Mouse (Mus musculus): ENCODE measurements around the gene Tmem240. TPM values are rescaled to one million over a fixed set of nuclear protein-coding genes. Genes with fewer than 3 reads are reported as not detected.

The Tmem240 gene
- not detected for polyA plus RNA-seq (2014; fragmentation: Illumina TruSeq; extraction: RNeasy Lipid Tissue Mini Kit (QIAGEN cat#74804); ENCODE audit: low read depth, low replicate concordance)

DNA sequence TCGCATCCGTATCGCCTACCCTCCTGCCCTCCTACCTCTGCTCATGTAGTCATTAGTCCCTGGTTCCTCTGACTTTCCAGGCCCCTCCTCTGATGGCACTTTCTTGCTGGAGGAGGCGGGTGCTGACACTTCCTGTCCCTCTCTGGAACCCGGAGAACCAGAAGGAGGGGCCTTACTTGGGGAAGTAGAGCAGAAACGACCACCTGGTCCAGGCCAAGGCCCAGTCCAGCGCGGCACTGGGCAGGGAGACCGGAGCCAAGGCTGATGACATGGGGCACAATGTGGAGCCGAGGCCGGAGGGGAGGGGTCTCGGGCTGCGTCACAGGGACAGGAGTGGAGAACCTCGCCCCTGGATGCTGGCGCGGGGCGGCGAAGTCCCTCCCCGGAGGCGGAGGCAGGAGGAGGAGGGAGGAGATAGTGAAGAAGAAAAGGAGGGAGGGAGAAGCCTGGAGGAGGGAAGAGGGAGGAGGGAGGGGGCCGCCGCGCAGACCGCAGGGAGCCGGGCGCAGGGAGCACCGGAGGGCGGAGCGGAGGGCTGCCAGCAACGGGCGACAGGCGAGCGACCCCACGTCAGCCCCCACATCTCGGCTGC is at the start of gene Tmem240:
Gene Tmem240 (plus strand): TSS at position 451 of the 592 bp plus-strand sequence.

DNA sequence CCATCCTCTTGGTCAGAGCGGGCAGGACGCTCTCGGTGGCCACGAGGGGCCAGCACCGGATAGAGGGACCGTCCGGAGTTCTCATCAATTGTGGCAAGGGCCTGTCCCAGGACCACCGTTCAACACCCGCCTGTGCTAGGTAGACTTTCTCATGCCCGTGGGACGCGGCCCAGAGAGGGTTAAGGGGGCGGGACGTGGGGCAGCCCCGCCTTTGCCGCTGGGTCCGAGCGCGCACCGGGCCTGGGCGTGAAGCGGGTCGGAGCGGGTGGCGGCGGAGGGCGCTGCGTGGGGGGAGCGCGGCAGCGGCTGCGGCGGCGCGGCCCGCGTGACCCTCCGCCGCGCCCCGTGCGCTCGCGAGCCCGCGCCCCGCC is 40.5 kb upstream of the Tmem240 start, which contains the start of gene Fndc10:
Gene Fndc10 (plus strand): TSS at position 232 of the 371 bp plus-strand sequence.

DNA sequence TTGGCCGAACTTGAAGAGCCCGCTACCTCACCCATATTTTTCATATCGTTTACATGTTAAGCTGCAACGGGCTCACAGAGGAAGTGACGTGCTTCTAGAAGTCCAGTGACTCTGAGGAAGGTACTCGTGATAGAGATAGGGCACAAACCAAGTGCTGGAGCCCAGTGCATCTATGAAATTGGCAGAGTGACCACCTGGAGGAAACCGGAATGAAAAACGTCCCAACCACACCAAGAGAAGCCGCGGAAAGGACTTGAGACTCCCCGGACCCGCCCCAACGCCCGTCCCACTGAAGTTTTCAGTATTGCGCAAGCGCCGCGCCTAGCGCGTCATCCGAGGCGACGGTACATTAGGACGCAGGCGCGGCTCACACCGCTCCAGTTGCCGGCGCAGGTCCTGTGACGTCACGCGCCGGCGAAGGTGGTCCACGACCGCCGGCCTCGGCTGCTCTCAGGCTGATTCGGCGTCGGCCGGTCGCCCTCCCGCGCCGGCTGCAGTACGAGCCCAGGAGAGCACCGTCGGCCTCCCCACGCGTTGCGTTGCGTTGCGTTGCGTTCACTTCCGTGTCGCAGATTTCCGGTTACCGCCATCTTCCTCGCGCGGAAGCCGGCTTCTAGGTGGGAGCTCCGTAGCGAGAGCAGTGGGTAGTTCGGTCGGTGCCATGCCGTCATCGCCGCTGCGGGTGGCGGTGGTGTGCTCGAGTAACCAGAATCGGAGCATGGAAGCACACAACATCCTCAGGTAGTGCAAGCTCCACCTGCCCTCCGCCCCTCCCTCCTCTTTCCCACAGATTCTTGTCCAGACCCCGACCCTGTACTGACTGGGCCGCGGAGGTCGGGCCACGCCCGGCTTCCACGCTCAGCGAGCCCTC is 29.6 kb upstream of the Tmem240 start, which contains the start of gene Ssu72:
Gene Ssu72 (plus strand): TSS at position 80 of the 871 bp plus-strand sequence.

DNA sequence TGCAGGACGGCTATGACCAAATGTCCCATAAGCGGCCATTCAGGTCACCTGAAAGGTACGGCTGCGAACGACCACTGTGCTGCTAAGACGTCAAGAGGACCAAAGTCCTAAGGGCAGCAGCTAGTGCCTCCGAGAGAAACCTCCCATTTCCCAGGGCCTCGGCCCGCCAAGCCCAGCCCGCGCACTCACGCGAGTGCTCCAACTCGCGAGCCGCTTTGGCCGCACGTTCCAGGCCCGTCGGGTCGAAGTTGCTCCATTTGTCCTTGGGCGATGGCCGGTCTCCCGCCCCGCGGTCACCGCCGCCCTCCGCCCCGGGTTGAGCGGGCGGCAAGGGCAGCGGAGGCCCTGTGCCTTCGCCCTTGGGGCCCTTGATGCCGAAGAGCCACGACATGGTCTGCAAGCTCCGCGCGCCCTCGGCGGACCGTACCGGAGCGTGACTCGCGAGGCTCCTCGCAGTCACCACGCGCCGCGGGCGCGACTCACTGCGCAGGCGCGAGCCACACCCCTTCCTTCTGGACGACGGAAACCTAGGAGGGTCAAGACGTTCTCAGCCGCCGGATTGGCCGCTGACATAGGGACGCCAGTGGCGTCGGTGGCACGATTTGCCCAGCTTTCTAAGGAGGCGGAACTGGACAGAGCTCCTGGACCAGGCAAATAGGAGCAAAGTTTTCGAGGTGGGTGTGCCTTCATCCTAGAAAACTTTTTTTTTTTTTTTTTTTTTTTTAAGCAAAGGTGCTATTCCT is 26.2 kb downstream of the Tmem240 start, which contains the start of gene Atad3a:
Gene Atad3a (minus strand): TSS at position 481 of the 743 bp plus-strand sequence.

DNA sequence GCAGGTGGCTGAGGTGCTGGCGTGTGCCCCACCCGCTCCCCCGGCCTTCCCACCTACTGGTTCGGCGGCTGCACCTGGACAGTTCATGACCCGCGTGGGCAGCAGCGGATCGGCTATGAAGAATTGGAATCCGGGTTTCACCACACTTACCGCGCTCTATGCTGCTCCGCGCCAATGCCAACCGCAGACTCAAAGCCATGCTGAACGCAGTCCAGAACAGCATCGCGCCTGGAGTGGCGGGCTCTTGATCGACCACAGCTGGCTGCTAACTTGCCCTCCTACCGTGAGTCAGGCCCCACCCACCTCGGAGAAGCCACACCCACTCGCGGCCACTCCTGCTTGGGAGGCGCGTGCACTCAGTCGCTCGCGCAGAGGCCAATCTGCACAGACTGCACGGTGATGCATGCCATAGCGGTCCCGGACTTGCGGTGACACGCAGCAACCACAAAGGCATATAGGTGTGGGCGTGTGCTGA is 39.7 kb downstream of the Tmem240 start, which contains the start of gene Vwa1:
Gene Vwa1 (minus strand): TSS at position 419 of the 475 bp plus-strand sequence.

DNA sequence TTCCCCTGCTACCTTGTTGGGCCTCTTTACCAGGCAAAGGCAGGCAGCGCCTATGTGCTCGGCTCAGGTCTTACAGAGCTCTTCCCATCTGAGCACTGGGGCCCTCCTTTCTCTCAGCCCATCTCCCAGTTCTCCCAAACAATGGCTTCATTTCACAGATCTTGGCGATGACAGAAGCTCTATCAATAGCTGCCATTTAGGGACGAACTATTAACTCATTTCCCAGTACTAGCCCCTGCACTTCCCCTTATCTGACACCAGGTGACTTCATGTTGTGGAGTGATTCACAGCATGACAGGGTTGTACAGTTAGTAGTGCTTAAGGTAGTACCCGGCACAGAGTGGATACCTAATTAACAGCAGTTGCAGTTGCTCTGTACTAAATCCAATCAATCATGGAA is 51.2 kb downstream of the Tmem240 start, which contains the start of gene Tmem88b:
Gene Tmem88b (minus strand): TSS at position 56 of the 400 bp plus-strand sequence.

DNA sequence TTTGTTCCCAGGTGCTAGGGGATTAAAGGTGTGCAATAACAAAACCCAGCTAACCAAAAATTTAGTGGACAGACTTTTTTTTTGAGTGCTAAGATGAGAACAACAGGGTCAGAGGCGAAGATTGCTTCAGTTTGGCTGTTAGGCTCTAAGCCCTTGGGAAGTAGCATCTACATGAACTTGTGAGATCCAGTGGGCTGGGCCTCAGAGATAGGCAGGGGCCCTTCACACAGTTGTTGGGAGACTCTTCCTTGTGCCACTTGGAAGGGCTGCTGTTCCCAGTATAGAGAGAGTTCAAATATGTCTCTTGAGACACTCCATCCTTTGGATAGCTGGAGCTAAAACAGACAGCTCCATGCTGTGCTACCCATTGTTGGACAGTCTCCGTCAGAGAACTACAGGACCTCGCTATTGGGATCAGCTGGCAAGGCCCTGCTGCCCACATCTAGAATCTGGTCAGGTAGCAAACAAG is 55.5 kb downstream of the Tmem240 start, which contains the start of gene Ankrd65:
Gene Ankrd65 (plus strand): TSS at position 419 of the 469 bp plus-strand sequence.

Other genes starting within 250 kb of the Tmem240 start
- 39.2 TPM for gene Gnb1, start 243.4 kb upstream of the Tmem240 start, polyA plus RNA-seq (2014; fragmentation: Illumina TruSeq; extraction: RNeasy Lipid Tissue Mini Kit (QIAGEN cat#74804); ENCODE audit: low read depth, low replicate concordance)
- 62.2 TPM for gene Nadk, start 172.4 kb upstream of the Tmem240 start, polyA plus RNA-seq (2014; fragmentation: Illumina TruSeq; extraction: RNeasy Lipid Tissue Mini Kit (QIAGEN cat#74804); ENCODE audit: low read depth, low replicate concordance)
- 30.8 TPM for gene Slc35e2, start 133.4 kb upstream of the Tmem240 start, polyA plus RNA-seq (2014; fragmentation: Illumina TruSeq; extraction: RNeasy Lipid Tissue Mini Kit (QIAGEN cat#74804); ENCODE audit: low read depth, low replicate concordance)
- gene Cdk11b, start 109.9 kb upstream of the Tmem240 start, polyA plus RNA-seq (2014; fragmentation: Illumina TruSeq; extraction: RNeasy Lipid Tissue Mini Kit (QIAGEN cat#74804); ENCODE audit: low read depth, low replicate concordance), result 28.7 TPM
- not detected for gene Gm10563, start 89.4 kb upstream of the Tmem240 start, polyA plus RNA-seq (2014; fragmentation: Illumina TruSeq; extraction: RNeasy Lipid Tissue Mini Kit (QIAGEN cat#74804); ENCODE audit: low read depth, low replicate concordance)
- 0.26 TPM for gene Mmp23, start 81.4 kb upstream of the Tmem240 start, polyA plus RNA-seq (2014; fragmentation: Illumina TruSeq; extraction: RNeasy Lipid Tissue Mini Kit (QIAGEN cat#74804); ENCODE audit: low read depth, low replicate concordance)
- gene Mib2, start 65.6 kb upstream of the Tmem240 start, polyA plus RNA-seq (2014; fragmentation: Illumina TruSeq; extraction: RNeasy Lipid Tissue Mini Kit (QIAGEN cat#74804); ENCODE audit: low read depth, low replicate concordance), result 0.87 TPM
- not detected for gene Fndc10, start 40.5 kb upstream of the Tmem240 start, polyA plus RNA-seq (2014; fragmentation: Illumina TruSeq; extraction: RNeasy Lipid Tissue Mini Kit (QIAGEN cat#74804); ENCODE audit: low read depth, low replicate concordance)
- 50.5 TPM for gene Ssu72, start 30.0 kb upstream of the Tmem240 start, polyA plus RNA-seq (2014; fragmentation: Illumina TruSeq; extraction: RNeasy Lipid Tissue Mini Kit (QIAGEN cat#74804); ENCODE audit: low read depth, low replicate concordance)
- 11.7 TPM for gene Atad3a, start 26.3 kb downstream of the Tmem240 start, polyA plus RNA-seq (2014; fragmentation: Illumina TruSeq; extraction: RNeasy Lipid Tissue Mini Kit (QIAGEN cat#74804); ENCODE audit: low read depth, low replicate concordance)
- 0.11 TPM for gene Vwa1, start 39.9 kb downstream of the Tmem240 start, polyA plus RNA-seq (2014; fragmentation: Illumina TruSeq; extraction: RNeasy Lipid Tissue Mini Kit (QIAGEN cat#74804); ENCODE audit: low read depth, low replicate concordance)
- gene Tmem88b, start 51.1 kb downstream of the Tmem240 start, polyA plus RNA-seq (2014; fragmentation: Illumina TruSeq; extraction: RNeasy Lipid Tissue Mini Kit (QIAGEN cat#74804); ENCODE audit: low read depth, low replicate concordance), result 1.9 TPM
- not detected for gene Ankrd65, start 55.6 kb downstream of the Tmem240 start, polyA plus RNA-seq (2014; fragmentation: Illumina TruSeq; extraction: RNeasy Lipid Tissue Mini Kit (QIAGEN cat#74804); ENCODE audit: low read depth, low replicate concordance)
- 46.8 TPM for gene Mrpl20, start 68.1 kb downstream of the Tmem240 start, polyA plus RNA-seq (2014; fragmentation: Illumina TruSeq; extraction: RNeasy Lipid Tissue Mini Kit (QIAGEN cat#74804); ENCODE audit: low read depth, low replicate concordance)
- 60.9 TPM for gene Ccnl2, start 77.7 kb downstream of the Tmem240 start, polyA plus RNA-seq (2014; fragmentation: Illumina TruSeq; extraction: RNeasy Lipid Tissue Mini Kit (QIAGEN cat#74804); ENCODE audit: low read depth, low replicate concordance)
- gene Aurkaip1, start 96.5 kb downstream of the Tmem240 start, polyA plus RNA-seq (2014; fragmentation: Illumina TruSeq; extraction: RNeasy Lipid Tissue Mini Kit (QIAGEN cat#74804); ENCODE audit: low read depth, low replicate concordance), result 7.5 TPM
- 11.4 TPM for gene Mxra8, start 104.9 kb downstream of the Tmem240 start, polyA plus RNA-seq (2014; fragmentation: Illumina TruSeq; extraction: RNeasy Lipid Tissue Mini Kit (QIAGEN cat#74804); ENCODE audit: low read depth, low replicate concordance)
- 3.9 TPM for gene Dvl1, start 112.6 kb downstream of the Tmem240 start, polyA plus RNA-seq (2014; fragmentation: Illumina TruSeq; extraction: RNeasy Lipid Tissue Mini Kit (QIAGEN cat#74804); ENCODE audit: low read depth, low replicate concordance)
- gene Tas1r3, start 128.6 kb downstream of the Tmem240 start, polyA plus RNA-seq (2014; fragmentation: Illumina TruSeq; extraction: RNeasy Lipid Tissue Mini Kit (QIAGEN cat#74804); ENCODE audit: low read depth, low replicate concordance), result not detected
- gene Cptp, start 134.6 kb downstream of the Tmem240 start, polyA plus RNA-seq (2014; fragmentation: Illumina TruSeq; extraction: RNeasy Lipid Tissue Mini Kit (QIAGEN cat#74804); ENCODE audit: low read depth, low replicate concordance), result 5.9 TPM
- gene Ints11, start 134.7 kb downstream of the Tmem240 start, polyA plus RNA-seq (2014; fragmentation: Illumina TruSeq; extraction: RNeasy Lipid Tissue Mini Kit (QIAGEN cat#74804); ENCODE audit: low read depth, low replicate concordance), result 2.7 TPM
- gene Pusl1, start 157.0 kb downstream of the Tmem240 start, polyA plus RNA-seq (2014; fragmentation: Illumina TruSeq; extraction: RNeasy Lipid Tissue Mini Kit (QIAGEN cat#74804); ENCODE audit: low read depth, low replicate concordance), result 2.5 TPM
- 0.08 TPM for gene Acap3, start 157.0 kb downstream of the Tmem240 start, polyA plus RNA-seq (2014; fragmentation: Illumina TruSeq; extraction: RNeasy Lipid Tissue Mini Kit (QIAGEN cat#74804); ENCODE audit: low read depth, low replicate concordance)
- gene Ube2j2, start 209.0 kb downstream of the Tmem240 start, polyA plus RNA-seq (2014; fragmentation: Illumina TruSeq; extraction: RNeasy Lipid Tissue Mini Kit (QIAGEN cat#74804); ENCODE audit: low read depth, low replicate concordance), result 41.7 TPM
- gene C1qtnf12, start 227.5 kb downstream of the Tmem240 start, polyA plus RNA-seq (2014; fragmentation: Illumina TruSeq; extraction: RNeasy Lipid Tissue Mini Kit (QIAGEN cat#74804); ENCODE audit: low read depth, low replicate concordance), result not detected

All from liver, adult 10 weeks (tissue).